Mouse (Mus musculus) urinary bladder, postnatal 25 days (tissue): Measurements from ENCODE around the gene Hba-a2.
"Not testable (repeated sequence)": the region's sequence is repeated elsewhere in the genome, so short reads cannot be mapped to it uniquely, and the experiment has no call there.

Source experiments
- DNase-seq: peaks from one replicate; pipeline ENCODE4 v3.0.0; 2022; ENCODE audit warnings: low spot score

Gene Hba-a2

DNA sequence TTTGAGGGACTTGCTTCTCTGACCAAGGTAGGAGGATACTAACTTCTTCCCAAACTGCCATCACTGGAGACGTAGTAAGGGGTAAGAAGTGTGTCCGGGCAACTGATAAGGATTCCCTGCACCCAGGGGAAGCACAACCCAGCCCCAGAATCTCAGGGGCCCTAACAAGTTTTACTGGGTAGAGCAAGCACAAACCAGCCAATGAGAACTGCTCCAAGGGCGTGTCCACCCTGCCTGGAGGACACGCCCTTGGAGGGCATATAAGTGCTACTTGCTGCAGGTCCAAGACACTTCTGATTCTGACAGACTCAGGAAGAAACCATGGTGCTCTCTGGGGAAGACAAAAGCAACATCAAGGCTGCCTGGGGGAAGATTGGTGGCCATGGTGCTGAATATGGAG, at the start of gene Hba-a2:
TSS of gene Hba-a2 (plus strand) at position 287 of the 400 bp plus-strand sequence.
- DNase-seq: not testable (repeated sequence)

GRCm38 (mm10) chr11:32247068-32247467, 49.2 kb upstream of the Hba-a2 start:
- DNase-seq: no peak

DNA sequence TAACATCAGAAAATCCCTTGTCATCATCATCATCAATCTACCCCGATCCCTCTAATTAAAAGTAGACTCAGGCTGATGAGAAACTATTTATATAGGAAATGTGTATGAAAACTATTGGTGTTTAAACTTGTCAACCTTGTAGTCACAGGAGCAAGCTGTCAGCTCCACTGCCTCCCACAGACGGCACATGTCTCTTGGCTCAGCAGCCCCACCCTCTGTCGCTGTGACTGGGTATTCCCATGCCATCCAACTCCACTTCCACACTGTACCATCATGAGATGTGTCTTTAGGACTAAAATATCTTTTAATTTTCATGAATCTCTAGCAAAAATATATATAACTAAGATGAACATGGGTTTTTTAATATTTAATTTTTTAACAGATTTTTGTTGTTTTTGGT, 47.9 kb upstream of the Hba-a2 start:
- DNase-seq: no peak

DNA sequence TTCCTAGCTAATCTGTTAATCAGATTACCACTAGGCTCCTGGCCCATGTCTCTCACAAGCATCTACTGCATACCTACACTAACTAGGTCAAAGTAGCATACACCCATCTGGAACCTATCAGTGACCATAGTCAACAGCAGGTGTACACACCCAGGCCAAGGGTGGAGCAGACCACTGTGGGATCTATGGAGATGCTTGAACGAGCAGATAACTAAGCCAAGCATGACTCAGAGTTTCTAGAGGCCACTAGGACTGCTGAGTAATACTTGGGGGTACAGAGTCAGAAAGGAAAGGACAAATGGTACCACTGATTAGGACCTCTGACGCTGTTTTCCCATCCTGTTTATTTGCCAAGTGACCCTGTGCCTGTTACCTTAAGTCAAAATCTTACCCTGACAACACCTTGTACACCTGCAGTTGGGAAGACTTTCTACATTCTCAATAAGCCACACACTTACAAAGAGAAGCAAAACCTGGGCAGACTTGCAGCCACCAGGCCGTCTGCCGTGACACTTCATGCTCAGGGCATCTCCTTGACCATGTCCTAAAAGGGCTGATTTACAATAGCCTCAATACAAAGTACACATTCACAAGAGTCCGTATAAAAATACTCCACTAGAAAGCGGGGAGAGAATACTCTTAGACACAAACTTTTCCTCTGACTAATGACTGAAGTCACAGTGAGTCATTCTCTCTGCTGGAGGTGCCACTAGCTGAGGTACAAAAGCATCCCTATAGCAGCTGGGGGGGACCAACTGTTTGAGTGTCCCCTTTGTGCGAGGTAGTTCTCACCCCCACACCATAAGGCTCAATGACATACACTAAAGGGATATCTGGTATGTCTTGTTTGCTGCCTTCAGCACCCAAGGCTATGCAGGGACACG, 45.2 kb upstream of the Hba-a2 start:
- DNase-seq: no peak

- DNase-seq: no peak
These were observed 43.2 kb upstream of the Hba-a2 start for GRCm38 (mm10) chr11:32253121-32253520.

GRCm38 (mm10) chr11:32256146-32256545, 40.1 kb upstream of the Hba-a2 start:
- DNase-seq: no peak

DNA sequence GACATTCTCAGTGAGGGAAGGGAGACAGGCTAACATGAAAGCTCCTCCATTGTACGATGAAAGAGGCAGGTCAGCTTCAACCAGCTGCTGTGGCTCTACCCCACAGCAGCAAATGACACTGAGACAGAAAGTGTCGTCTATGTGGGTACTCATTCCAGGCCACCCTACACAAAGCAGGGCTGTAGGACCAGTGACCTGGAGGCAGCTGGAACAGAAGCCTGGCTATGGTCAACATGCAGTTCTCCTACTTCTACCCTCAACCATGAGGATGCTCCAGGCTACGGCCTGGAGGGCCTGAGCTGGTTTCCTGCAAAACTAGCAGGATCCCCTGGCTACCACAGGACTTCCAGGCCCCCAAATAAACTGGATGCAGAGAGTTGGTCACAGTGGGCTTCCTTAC, 39.7 kb upstream of the Hba-a2 start:
- DNase-seq: no peak

DNA sequence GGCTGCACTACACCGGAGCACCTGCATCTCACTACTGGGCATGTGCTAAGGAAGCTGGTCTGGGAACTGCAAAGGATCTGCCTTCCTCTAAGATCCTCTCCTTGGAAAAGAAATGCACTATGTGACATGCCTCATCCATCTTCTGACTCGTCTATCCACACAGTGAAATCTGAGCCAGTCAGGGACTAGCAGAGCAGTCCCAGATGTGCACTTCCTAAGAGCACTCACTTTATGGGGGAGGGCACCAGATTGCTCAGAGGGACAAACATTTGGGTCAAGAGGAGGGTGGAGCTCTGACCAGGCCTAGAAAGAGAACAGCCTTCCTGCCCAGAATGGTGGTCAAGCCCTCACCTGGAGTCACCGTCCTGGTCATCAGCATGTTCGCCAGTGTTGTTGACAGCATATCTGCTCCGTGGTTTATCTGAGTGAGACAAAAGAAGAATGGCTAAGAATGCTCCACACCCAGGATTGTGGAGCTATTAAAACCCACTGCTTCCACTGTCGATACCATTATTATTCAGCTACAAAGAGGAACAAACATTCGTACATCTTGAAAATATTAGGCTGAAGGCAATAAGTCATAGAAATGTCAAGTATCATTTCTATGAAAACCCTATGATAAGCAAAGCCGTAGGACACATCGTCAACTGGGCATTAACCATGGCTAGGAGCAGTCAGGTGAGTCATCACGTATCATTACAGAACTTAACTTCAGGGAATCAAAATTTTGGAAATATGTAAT, 33.4 kb upstream of the Hba-a2 start:
- no peak for DNase-seq

DNA sequence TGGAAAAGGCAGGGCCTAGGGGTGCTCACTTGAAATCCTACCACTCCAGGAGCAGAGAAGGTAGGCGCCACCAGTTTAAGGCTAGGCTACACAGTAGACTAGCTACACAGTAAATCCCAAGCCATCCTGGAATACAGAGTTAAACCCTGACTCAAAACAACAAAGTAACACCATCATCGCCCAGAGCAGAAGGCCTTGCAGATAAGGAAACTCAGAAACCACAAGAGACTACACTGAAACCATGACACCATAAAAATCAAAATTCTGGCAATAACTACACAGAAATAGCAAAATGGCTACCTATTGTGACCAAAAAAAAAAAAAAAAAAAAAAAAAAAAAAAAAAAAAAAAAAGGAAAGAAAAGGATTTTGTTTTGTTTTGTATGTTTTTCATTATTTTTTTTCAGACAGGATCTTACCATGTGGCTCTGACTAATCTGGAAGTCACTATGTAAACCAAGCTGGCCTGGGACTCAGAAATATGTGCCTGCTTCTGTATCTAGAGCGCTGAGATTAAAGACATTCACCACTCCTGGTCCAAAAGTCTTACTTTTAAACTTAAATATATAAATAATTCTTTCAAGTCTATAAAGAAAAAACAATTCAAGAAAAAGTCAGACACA, 31.1 kb upstream of the Hba-a2 start:
- DNase-seq: no peak

DNA sequence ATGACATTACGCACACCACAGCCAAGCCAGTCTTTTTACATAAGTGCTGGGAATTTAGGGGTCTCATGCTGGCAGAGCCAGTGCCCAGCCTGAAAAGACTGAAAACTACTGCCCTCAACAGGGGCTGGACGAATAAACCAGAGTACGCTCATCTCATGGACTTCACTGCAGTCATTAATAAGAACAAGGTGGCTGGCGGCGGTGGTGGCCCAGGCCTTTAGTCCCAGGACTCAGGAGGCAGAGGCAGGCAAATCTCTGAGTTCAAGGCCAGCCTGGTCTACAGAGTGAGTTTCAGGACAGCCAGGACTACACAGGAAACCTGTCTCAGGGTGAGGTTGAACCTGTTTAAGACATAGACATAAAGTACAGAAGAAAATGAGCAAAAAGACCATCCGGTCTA, 30.1 kb upstream of the Hba-a2 start:
- DNase-seq: no peak

- DNase-seq: no peak
These were observed 29.5 kb upstream of the Hba-a2 start for GRCm38 (mm10) chr11:32266776-32267175.

DNA sequence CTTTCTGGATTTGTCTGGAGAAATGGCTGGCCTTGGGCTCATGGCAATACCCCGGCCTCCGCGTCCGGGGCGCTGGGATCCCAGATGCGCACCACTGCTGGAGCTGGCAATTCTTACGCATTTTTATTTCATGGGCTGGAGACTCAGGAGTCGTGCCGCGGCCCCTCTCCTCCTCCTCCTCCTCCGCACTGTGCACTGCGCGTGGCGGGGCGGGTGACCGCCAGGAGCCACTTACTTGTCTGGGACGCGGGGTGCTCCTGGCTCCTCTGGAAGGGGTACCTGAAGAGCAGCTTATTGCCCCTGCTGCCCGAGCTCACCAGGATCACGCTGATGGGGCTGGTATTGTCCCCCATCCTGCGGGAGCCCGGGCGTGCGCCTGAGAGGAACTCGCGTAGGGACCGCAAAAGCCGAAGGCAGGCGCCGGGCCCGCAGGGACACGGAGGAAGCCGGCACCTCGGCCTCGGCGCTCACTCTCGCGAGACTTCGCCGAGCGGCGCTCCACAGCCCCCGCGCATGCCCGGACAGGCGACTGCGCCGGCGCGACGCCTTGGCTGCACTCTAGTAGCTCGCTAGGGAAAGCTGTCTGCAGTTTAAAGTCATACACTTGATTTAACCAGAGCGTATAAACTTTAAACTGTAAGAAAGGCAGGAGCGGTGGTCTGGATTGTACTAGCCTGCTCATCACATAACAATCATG, 29.0 kb upstream of the Hba-a2 start, which contains the start of gene Nprl3:
TSS of gene Nprl3 (minus strand) at position 520 of the 697 bp plus-strand sequence.
- DNase-seq: peak; percentile 95

DNA sequence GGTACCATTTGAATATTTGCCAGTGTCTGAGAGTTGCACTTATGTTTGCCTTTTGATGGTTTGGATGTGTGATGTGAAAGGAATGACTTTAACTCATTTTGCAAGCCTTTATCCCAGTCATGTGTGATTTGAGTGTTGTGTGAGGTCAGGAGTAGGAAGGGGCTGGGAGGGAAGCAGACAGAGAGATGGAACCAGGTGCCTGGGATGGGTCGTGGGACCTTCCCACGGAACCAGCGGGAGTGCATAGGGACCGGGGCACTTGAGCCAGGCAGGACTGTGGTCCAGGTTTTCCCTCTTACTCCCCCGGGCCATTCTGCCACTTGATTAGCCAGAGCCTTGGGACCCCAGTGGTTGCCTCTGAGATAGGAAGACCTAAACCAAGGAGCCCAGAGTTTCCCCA, 28.3 kb upstream of the Hba-a2 start:
- no peak for DNase-seq

GRCm38 (mm10) chr11:32268952-32269351, 27.3 kb upstream of the Hba-a2 start:
- DNase-seq: no peak

DNA sequence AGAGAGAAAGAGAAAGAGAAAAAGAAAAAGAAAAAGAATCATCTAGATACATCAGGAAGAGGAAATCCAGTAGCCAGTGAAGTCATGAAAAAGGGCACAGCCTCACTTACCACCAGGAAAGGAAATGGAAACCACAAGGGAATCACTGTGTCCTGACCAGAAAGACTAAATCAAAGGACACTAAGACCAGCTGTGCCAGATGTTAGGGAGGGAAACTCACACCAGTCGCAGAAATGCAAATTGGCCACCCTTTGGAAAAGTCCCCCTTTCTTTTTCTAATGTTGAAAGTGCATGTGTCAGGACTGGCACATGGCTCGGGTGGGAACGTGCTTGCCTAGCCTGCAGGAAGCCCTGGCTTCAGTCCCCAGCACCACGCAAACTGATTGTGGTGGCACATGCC, 25.1 kb upstream of the Hba-a2 start:
- no peak for DNase-seq

- DNase-seq: no peak
These were observed 19.9 kb upstream of the Hba-a2 start, which contains the start of gene Hba-x for GRCm38 (mm10) chr11:32276347-32276746. TSS of gene Hba-x (plus strand) at chr11:32276400.

DNA sequence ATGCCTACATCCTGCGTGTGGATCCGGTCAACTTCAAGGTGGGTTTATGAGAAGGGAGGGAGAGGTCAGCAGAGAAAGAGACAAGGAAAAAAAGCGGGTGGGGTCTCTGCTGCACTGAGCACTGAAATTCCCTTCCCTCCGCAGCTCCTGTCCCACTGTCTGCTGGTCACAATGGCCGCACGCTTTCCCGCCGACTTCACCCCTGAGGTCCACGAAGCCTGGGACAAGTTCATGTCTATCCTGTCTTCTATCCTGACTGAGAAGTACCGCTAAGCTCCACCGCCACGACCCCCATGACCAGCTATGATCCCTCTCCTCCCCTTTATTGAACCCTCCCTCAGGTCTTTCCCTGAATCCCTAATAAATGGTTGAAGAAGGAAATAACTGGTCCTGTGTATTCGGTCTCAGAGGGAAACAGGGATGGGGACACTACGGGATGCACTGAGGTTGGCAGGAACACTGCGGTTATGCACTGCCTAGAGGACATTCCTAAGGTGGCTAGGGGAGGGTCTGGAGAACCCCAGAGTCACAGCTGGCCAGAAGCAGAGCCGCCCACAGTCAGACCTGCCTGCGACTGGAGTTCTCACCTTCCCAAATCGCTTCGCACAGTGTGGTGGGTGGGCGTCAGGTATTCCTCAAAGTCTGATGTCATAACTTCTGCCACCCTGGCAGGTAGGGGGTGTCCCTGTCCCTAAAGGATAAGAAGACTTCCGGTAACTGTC, 18.4 kb upstream of the Hba-a2 start:
- DNase-seq: no peak

- DNase-seq: no peak
These were observed 17.8 kb upstream of the Hba-a2 start for GRCm38 (mm10) chr11:32278458-32278957.

DNA sequence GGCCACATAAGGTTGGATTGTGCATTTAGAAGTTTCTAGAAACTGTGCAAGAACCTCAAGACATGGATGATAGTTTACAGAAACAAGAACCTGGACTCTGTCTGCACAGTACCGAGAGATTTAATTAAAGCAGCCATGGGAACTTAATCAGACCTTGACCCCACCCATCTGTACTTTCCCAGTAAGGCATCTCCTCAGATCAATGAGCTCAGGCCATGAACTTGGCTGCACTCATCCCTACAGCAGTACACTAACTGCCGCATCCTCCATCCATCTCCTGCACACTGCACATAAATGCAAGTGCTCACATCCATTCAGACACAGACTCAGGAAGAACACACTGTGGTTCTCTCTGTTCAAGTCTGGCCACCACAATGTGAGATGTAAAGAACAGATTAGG, 15.6 kb upstream of the Hba-a2 start:
- no peak for DNase-seq

GRCm38 (mm10) chr11:32281416-32282144, 14.7 kb upstream of the Hba-a2 start:
- no peak for DNase-seq
